Mouse (Mus musculus) CH12.LX (cell line): ENCODE measurements around the gene Irs2. TPM values are rescaled to one million over a fixed set of nuclear protein-coding genes. Genes with fewer than 3 reads are reported as not detected.

Experiments used
- DNase-seq: peaks from one replicate; pipeline ENCODE4 v3.0.0-alpha.2; 2013; ENCODE audit errors: extremely low read depth
- H3K27ac ChIP-seq: 2 replicates; pipeline ENCODE4 v1.5.1; 2012; ENCODE audit warnings: low read depth, mild to moderate bottlenecking, control low read depth, moderate library complexity; ENCODE audit not compliant: insufficient read depth
- H3K27me3 ChIP-seq: replicated peaks from 2 replicates; pipeline ENCODE3; 2012; ENCODE audit warnings: inconsistent platforms
- H3K36me3 ChIP-seq, 2 experiments: replicated peaks in 1 of 2; 2 replicates each; pipeline versions ENCODE3 to v1.6.1; 2012; ENCODE audit warnings: inconsistent platforms in 1 of 2, low read length in 1 of 2, mild to moderate bottlenecking in 1 of 2, mixed read lengths in 1 of 2, moderate library complexity in 1 of 2; ENCODE audit not compliant: control insufficient read depth in 1 of 2, insufficient read depth in 1 of 2
- H3K4me1 ChIP-seq, 2 experiments: 2 replicates each; pipeline ENCODE4 v1.6.1; 2012; ENCODE audit warnings: inconsistent platforms in 1 of 2, moderate library complexity in 1 of 2; ENCODE audit not compliant: insufficient read depth in 2 of 2, control insufficient read depth in 1 of 2
- H3K4me2 ChIP-seq: 2 replicates; pipeline ENCODE4 v1.6.1; 2012; ENCODE audit warnings: low read depth, mild to moderate bottlenecking, control low read depth; ENCODE audit not compliant: poor library complexity, insufficient read depth, severe bottlenecking
- H3K4me3 ChIP-seq, 3 experiments: fragments of 150-350 bp in 1 of 3; sonication (generic) in 1 of 3; replicated peaks in 1 of 3; 2 replicates each; pipeline versions ENCODE3 to v1.5.1; 2011 to 2012; ENCODE audit warnings: low read depth in 2 of 3, low read length in 2 of 3, mild to moderate bottlenecking in 2 of 3, moderate library complexity in 2 of 3, control low read depth in 1 of 3, improper control_type of control experiment in 1 of 3, inconsistent platforms in 1 of 3, mixed read lengths in 1 of 3; ENCODE audit not compliant: poor library complexity in 1 of 3
- H3K79me2 ChIP-seq: replicated peaks from 2 replicates; pipeline ENCODE4 v1.6.1; 2012; ENCODE audit warnings: mild to moderate bottlenecking, moderate library complexity; ENCODE audit not compliant: control insufficient read depth, poor library complexity, insufficient read depth, severe bottlenecking; ENCODE audit errors: extremely low read depth
- H3K9ac ChIP-seq: 2 replicates; pipeline ENCODE4 v1.6.1; 2012; ENCODE audit warnings: low read depth, mild to moderate bottlenecking, control low read depth, moderate library complexity; ENCODE audit not compliant: insufficient read depth
- H3K9me3 ChIP-seq: replicated peaks from 2 replicates; pipeline ENCODE3; 2012; ENCODE audit warnings: low read length, inconsistent platforms, mixed read lengths
- BHLHE40 ChIP-seq: IDR thresholded peaks from 2 replicates; pipeline ENCODE4 v1.6.1; 2011; ENCODE audit warnings: mild to moderate bottlenecking, low read depth, low read length, improper control_type of control experiment
- CHD1 ChIP-seq: IDR thresholded peaks from 2 replicates; pipeline ENCODE4 v1.6.1; 2012; ENCODE audit warnings: low read depth, low read length, improper control_type of control experiment, inconsistent platforms
- E2F4 ChIP-seq: IDR thresholded peaks from 2 replicates; pipeline ENCODE4 v1.6.1; 2011; ENCODE audit warnings: low read depth, low read length, improper control_type of control experiment; ENCODE audit not compliant: insufficient replicate concordance
- ETS1 ChIP-seq: conservative IDR thresholded peaks from 2 replicates; pipeline ENCODE4 v1.6.1; 2012; ENCODE audit warnings: low read depth, mild to moderate bottlenecking, inconsistent platforms, low read length, improper control_type of control experiment, moderate library complexity
- GABPA ChIP-seq: IDR thresholded peaks from 2 replicates; pipeline ENCODE4 v1.6.1; 2012; ENCODE audit warnings: low read depth, low read length, improper control_type of control experiment, inconsistent platforms; ENCODE audit not compliant: insufficient replicate concordance
- HCFC1 ChIP-seq: IDR thresholded peaks from 2 replicates; pipeline ENCODE4 v1.6.1; 2012; ENCODE audit warnings: low read depth, mild to moderate bottlenecking, inconsistent platforms, low read length, improper control_type of control experiment
- IRF4 ChIP-seq: IDR thresholded peaks from 2 replicates; pipeline ENCODE4 v1.6.1; 2014; ENCODE audit warnings: low read depth, mild to moderate bottlenecking, inconsistent platforms, low read length, improper control_type of control experiment
- JUND ChIP-seq: conservative IDR thresholded peaks from 2 replicates; pipeline ENCODE4 v1.6.1; 2011; ENCODE audit warnings: low read depth, low read length, improper control_type of control experiment
- KAT2A ChIP-seq: IDR thresholded peaks from 2 replicates; pipeline ENCODE4 v1.6.1; 2012; ENCODE audit warnings: low read length, improper control_type of control experiment, inconsistent platforms; ENCODE audit not compliant: insufficient replicate concordance
- MAFK ChIP-seq: IDR thresholded peaks from 2 replicates; pipeline ENCODE4 v1.6.1; 2011; ENCODE audit warnings: low read length, improper control_type of control experiment; ENCODE audit not compliant: insufficient replicate concordance
- MAX ChIP-seq: IDR thresholded peaks from 2 replicates; pipeline ENCODE4 v1.6.1; 2011; ENCODE audit warnings: low read length, improper control_type of control experiment
- MAZ ChIP-seq: IDR thresholded peaks from 2 replicates; pipeline ENCODE4 v1.6.1; 2012; ENCODE audit warnings: low read depth, mild to moderate bottlenecking, inconsistent platforms, low read length, improper control_type of control experiment, moderate library complexity
- MEF2A ChIP-seq: IDR thresholded peaks from 2 replicates; pipeline ENCODE4 v1.6.1; 2014; ENCODE audit warnings: low read depth, mild to moderate bottlenecking, inconsistent platforms, low read length, improper control_type of control experiment, borderline replicate concordance
- MXI1 ChIP-seq: IDR thresholded peaks from 2 replicates; pipeline ENCODE4 v1.6.1; 2011; ENCODE audit warnings: mild to moderate bottlenecking, low read depth, low read length, improper control_type of control experiment
- MYC ChIP-seq: IDR thresholded peaks from 2 replicates; pipeline ENCODE4 v1.6.1; 2011; ENCODE audit warnings: low read depth, mild to moderate bottlenecking, improper control_type of control experiment, low read length
- NRF1 ChIP-seq: IDR thresholded peaks from 2 replicates; pipeline ENCODE4 v1.6.1; 2014; ENCODE audit warnings: low read depth, mild to moderate bottlenecking, inconsistent platforms, low read length, improper control_type of control experiment, moderate library complexity
- PAX5 ChIP-seq: IDR thresholded peaks from 2 replicates; pipeline ENCODE4 v1.6.1; 2012; ENCODE audit warnings: low read length, inconsistent platforms, mixed read lengths
- POLR2A ChIP-seq: IDR thresholded peaks from 2 replicates; pipeline ENCODE4 v1.6.1; 2011; ENCODE audit warnings: low read depth, mild to moderate bottlenecking, improper control_type of control experiment, low read length
- POLR2AphosphoS2 ChIP-seq: IDR thresholded peaks from 2 replicates; pipeline ENCODE4 v1.6.1; 2011; ENCODE audit warnings: low read depth, low read length, improper control_type of control experiment
- RCOR1 ChIP-seq: conservative IDR thresholded peaks from 2 replicates; pipeline ENCODE4 v1.6.1; 2012; ENCODE audit warnings: low read depth, mild to moderate bottlenecking, inconsistent platforms, low read length, improper control_type of control experiment
- SMC3 ChIP-seq: IDR thresholded peaks from 2 replicates; pipeline ENCODE4 v1.6.1; 2011; ENCODE audit warnings: low read depth, low read length, improper control_type of control experiment
- TBP ChIP-seq: conservative IDR thresholded peaks from 2 replicates; pipeline ENCODE4 v1.6.1; 2011; ENCODE audit warnings: low read depth, low read length, improper control_type of control experiment
- TCF12 ChIP-seq: IDR thresholded peaks from 2 replicates; pipeline ENCODE4 v1.6.1; 2014; ENCODE audit warnings: low read depth, mild to moderate bottlenecking, inconsistent platforms, low read length, improper control_type of control experiment
- UBTF ChIP-seq: IDR thresholded peaks from 2 replicates; pipeline ENCODE4 v1.6.1; 2012; ENCODE audit warnings: low read depth, mild to moderate bottlenecking, inconsistent platforms, low read length, improper control_type of control experiment, moderate library complexity
- USF2 ChIP-seq: conservative IDR thresholded peaks from 2 replicates; pipeline ENCODE4 v1.6.1; 2011; ENCODE audit warnings: low read depth, low read length, improper control_type of control experiment
- ZC3H11A ChIP-seq: IDR thresholded peaks from 2 replicates; pipeline ENCODE4 v1.6.1; 2012; ENCODE audit warnings: low read depth, mild to moderate bottlenecking, inconsistent platforms, low read length, improper control_type of control experiment
- ZNF384 ChIP-seq: IDR thresholded peaks from 2 replicates; pipeline ENCODE4 v1.6.1; 2012; ENCODE audit warnings: low read depth, low read length, improper control_type of control experiment, inconsistent platforms
- dilution Hi-C: fragments of 300-500 bp; cut with MboI; formaldehyde crosslinking; loops from 2 replicates; pipeline ENCODE4 v1.14.3; 2020; ENCODE audit warnings: low sequenced_read_pairs; ENCODE audit not compliant: extremely low pct_unique_long_range_greater_than_20kb, extremely low pct_ligation_motif_present
- in situ Hi-C: fragments of 300-500 bp; cut with MboI; formaldehyde crosslinking; loops from 3 replicates; pipeline ENCODE4 v1.14.3; 2019; ENCODE audit warnings: low sequenced_read_pairs, low pct_ligation_motif_present, low pct_unique_long_range_greater_than_20kb, mixed read lengths
- polyA plus RNA-seq: library from polyadenylated mRNA; unstranded; fragments of >175 nt; gene quantifications from 2 replicates; pipeline ENCODE4 v1.2.1, GENCODE M21; 2012; ENCODE audit warnings: low read depth; ENCODE audit not compliant: insufficient read length
- total RNA-seq, 2 experiments: library from RNA; depleted of rRNA; stranded (reverse); fragments of 300-350 nt in 1 of 2; fragments of >200 nt in 1 of 2; gene quantifications; 2 replicates each; pipeline ENCODE4 v1.2.3; 2012 to 2014

Gene Irs2
- total and polyA plus RNA-seq, 3 experiments = 0.24 to 1.1 TPM; not detected in 1

DNA sequence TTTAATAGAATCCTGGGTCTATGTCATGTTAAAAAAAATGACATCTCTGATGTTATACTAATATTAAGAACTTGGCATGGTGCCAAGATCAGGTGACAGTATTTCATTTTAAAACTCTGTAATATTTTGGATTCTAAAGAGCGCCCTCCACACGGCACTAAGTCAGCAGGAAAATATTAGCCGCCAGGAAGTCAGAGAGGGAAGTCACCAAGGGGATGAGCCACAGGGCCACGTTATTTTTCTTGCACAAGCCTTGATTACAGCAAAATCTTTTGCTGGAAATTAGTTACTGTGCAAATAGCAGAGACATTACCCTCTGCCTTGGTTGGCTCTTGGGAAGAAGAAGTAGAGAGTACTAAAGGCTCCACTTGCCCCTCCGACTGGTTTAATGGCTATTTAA lies 30.5 kb upstream of the Irs2 start:
- H3K9ac ChIP-seq = no peak overlapping the region
- no peaks in the 10 kb centered on the region for H3K4me1 ChIP-seq
- no peak for TF ChIP-seq E2F4
- TF ChIP-seq GABPA = no peak
- TF ChIP-seq MXI1 = no peak
- no peak overlapping the region for H3K4me2 ChIP-seq
- in situ Hi-C loops = no loop called here
- dilution Hi-C loops = no loop called here
- H3K9me3 ChIP-seq = no peaks in the 10 kb centered on the region
- H3K36me3 ChIP-seq = no peaks in the 10 kb centered on the region
- H3K4me3 ChIP-seq = no peak overlapping the region
- DNase-seq = no peak
- no peak overlapping the region for H3K27ac ChIP-seq
- H3K27me3 ChIP-seq = peaks cover 1% of the 10 kb centered on the region
- no peaks in the 10 kb centered on the region for H3K79me2 ChIP-seq

DNA sequence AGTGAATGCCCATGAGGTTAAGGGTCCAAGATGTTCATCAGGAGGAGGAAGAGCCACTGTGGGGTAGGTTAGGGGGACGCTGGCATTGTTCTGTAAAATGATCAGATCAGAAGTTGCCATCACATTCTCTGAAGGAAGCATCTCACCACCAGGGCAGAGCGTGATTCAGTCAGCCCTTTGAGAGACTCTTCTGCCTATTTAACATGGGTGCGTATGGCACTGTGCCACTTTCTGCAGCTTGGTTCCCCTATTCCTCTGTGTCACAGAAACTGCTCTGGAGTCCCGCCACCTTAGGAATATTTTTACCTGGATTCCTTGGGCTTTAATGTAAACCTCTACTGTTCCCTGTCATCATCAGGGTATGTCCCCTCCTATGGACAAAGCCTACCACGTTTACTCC lies 30.1 kb upstream of the Irs2 start:
- in situ Hi-C loops = no loop called here

DNA sequence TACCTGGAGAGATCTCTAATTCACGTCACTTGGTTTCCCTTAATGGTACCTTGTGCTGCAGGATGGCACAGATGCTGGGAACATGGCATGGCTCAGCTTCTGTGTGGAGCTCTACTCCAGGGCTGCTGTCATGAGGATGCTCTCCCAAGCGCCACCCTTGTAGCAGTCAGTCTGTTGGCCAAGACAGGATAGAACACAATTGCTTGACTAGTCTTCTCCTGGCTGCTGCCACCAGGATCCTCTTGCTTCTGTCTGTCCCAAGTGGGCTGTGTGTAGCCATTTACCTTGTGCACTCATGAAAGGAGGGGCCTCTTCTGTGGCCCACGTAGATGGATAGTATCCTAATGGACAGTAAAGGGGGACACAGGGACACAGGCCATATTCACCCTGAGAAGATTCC lies 28.5 kb upstream of the Irs2 start:
- TF ChIP-seq HCFC1 = no peak
- no peak for TF ChIP-seq TCF12
- TF ChIP-seq RCOR1 = no peak
- TF ChIP-seq ZC3H11A = no peak
- no peak for TF ChIP-seq CHD1
- TF ChIP-seq PAX5 = no peak
- no peak for TF ChIP-seq MAFK
- TF ChIP-seq MAZ = no peak
- no peak for TF ChIP-seq MEF2A
- TF ChIP-seq MAX = no peak
- no peak for TF ChIP-seq E2F4
- TF ChIP-seq USF2 = no peak
- no peak for TF ChIP-seq NRF1
- TF ChIP-seq JUND = no peak
- no peak for TF ChIP-seq SMC3
- no peak for TF ChIP-seq KAT2A
- no peak for TF ChIP-seq ETS1
- TF ChIP-seq TBP = no peak
- peaks cover 1% of the 10 kb centered on the region for H3K27me3 ChIP-seq
- dilution Hi-C loops = no loop called here
- no peaks in the 10 kb centered on the region for H3K36me3 ChIP-seq
- no peak for DNase-seq
- no peak overlapping the region for H3K4me2 ChIP-seq
- H3K27ac ChIP-seq = no peak overlapping the region
- H3K4me3 ChIP-seq = no peak overlapping the region
- no peaks in the 10 kb centered on the region for H3K79me2 ChIP-seq
- H3K9me3 ChIP-seq = peaks cover 8% of the 10 kb centered on the region
- in situ Hi-C loops = no loop called here
- H3K9ac ChIP-seq = no peak overlapping the region
- H3K4me1 ChIP-seq = no peaks in the 10 kb centered on the region

More for the DNA sequence above, 30.1 kb upstream of the Irs2 start:
- H3K9ac ChIP-seq = no peak overlapping the region
- no peak for TF ChIP-seq MAX
- TF ChIP-seq POLR2A = no peak
- TF ChIP-seq SMC3 = no peak
- no peak for TF ChIP-seq E2F4
- TF ChIP-seq JUND = no peak
- TF ChIP-seq IRF4 = no peak
- no peak for TF ChIP-seq MAFK
- TF ChIP-seq MYC = no peak
- TF ChIP-seq CHD1 = no peak
- TF ChIP-seq ETS1 = no peak
- no peak for TF ChIP-seq BHLHE40
- TF ChIP-seq GABPA = no peak
- no peak for TF ChIP-seq TCF12
- no peak for TF ChIP-seq USF2
- no peak for TF ChIP-seq POLR2AphosphoS2
- TF ChIP-seq ZC3H11A = no peak
- TF ChIP-seq ZNF384 = no peak
- TF ChIP-seq UBTF = no peak
- no peaks in the 10 kb centered on the region for H3K9me3 ChIP-seq
- no peaks in the 10 kb centered on the region for H3K36me3 ChIP-seq
- H3K79me2 ChIP-seq = no peaks in the 10 kb centered on the region
- dilution Hi-C loops = no loop called here
- H3K27me3 ChIP-seq = peaks cover 1% of the 10 kb centered on the region
- H3K27ac ChIP-seq = no peak overlapping the region
- H3K4me3 ChIP-seq = no peak overlapping the region
- no peak overlapping the region for H3K4me2 ChIP-seq
- DNase-seq = no peak
- H3K4me1 ChIP-seq = no peaks in the 10 kb centered on the region
